Mouse (Mus musculus) granulocyte monocyte progenitor cell, adult 5-6 weeks (primary cell): ENCODE results near the gene Ccdc38. TPM values are rescaled to one million over a fixed set of nuclear protein-coding genes. Genes with fewer than 3 reads are reported as not detected.

Experiments used
- ATAC-seq: replicated peaks from 2 replicates; pipeline ENCODE4 v1.8.0; 2016; ENCODE audit warnings: mild to moderate bottlenecking, moderate TSS enrichment, inconsistent platforms; ENCODE audit not compliant: poor library complexity, severe bottlenecking
- total RNA-seq, 2 experiments: library from RNA; stranded (forward) in 1 of 2; stranded (reverse) in 1 of 2; fragments of 200-712, 200-1000 nt in 1 of 2; fragments of >200 nt in 1 of 2; fragmentation: Nextera tagmentation in 1 of 2; gene quantifications; 2 replicates each; pipeline ENCODE4 v1.2.3; 2014 to 2017

The Ccdc38 gene
- total RNA-seq, 2 experiments from 2014 or later = 0.26 TPM; not detected in 1

- ATAC-seq = no peak
These were observed 61.9 kb downstream of the Ccdc38 start for GRCm38 (mm10) chr10:93602309-93602708.

- ATAC-seq = no peak
These were observed 62.8 kb downstream of the Ccdc38 start for GRCm38 (mm10) chr10:93603256-93603655.

- no peak for ATAC-seq
These were observed 65.9 kb downstream of the Ccdc38 start for GRCm38 (mm10) chr10:93606326-93606725.

GRCm38 (mm10) chr10:93608051-93608450 is 67.6 kb downstream of the Ccdc38 start:
- ATAC-seq = no peak

- no peak for ATAC-seq
These were observed 68.8 kb downstream of the Ccdc38 start for GRCm38 (mm10) chr10:93609236-93609635.

- no peak for ATAC-seq
These were observed 70.5 kb downstream of the Ccdc38 start for GRCm38 (mm10) chr10:93610896-93611295.

- ATAC-seq = peak; percentile 57; the same call in 1 of the 2 replicates
These were observed 71.1 kb downstream of the Ccdc38 start for GRCm38 (mm10) chr10:93611419-93612007.

GRCm38 (mm10) chr10:93614850-93615249 is 74.4 kb downstream of the Ccdc38 start:
- peak; percentile 75 for ATAC-seq

GRCm38 (mm10) chr10:93620438-93621179 is 80.2 kb downstream of the Ccdc38 start:
- no peak for ATAC-seq

GRCm38 (mm10) chr10:93623725-93624124 is 83.3 kb downstream of the Ccdc38 start:
- no peak for ATAC-seq

- ATAC-seq = no peak
These were observed 83.7 kb downstream of the Ccdc38 start for GRCm38 (mm10) chr10:93624151-93624550.

- ATAC-seq = no peak
These were observed 89.9 kb downstream of the Ccdc38 start for GRCm38 (mm10) chr10:93630310-93630709.

- ATAC-seq = no peak
These were observed 91.7 kb downstream of the Ccdc38 start for GRCm38 (mm10) chr10:93632086-93632485.

GRCm38 (mm10) chr10:93633563-93633962 is 93.1 kb downstream of the Ccdc38 start:
- ATAC-seq = no peak

Other genes starting within 250 kb of the Ccdc38 start
- 32.0 and 34.6 TPM in 2 replicates for gene Elk3, start 229.5 kb upstream of the Ccdc38 start, total RNA-seq (2014; fragmentation: Nextera tagmentation)
- gene Elk3, start 229.5 kb upstream of the Ccdc38 start, total RNA-seq (2017) = 16.3 and 19.0 TPM in 2 replicates
- 753 and 1,014 TPM in 2 replicates for gene Lta4h, start 87.2 kb upstream of the Ccdc38 start, total RNA-seq (2014; fragmentation: Nextera tagmentation)
- gene Lta4h, start 87.2 kb upstream of the Ccdc38 start, total RNA-seq (2017) = 752 and 880 TPM in 2 replicates
- gene Hal, start 51.9 kb upstream of the Ccdc38 start, total RNA-seq (2014; fragmentation: Nextera tagmentation) = 0.51 and 2.0 TPM in 2 replicates
- gene Hal, start 51.9 kb upstream of the Ccdc38 start, total RNA-seq (2017) = 0.57 and 1.2 TPM in 2 replicates
- gene Amdhd1, start 599 bp upstream of the Ccdc38 start, total RNA-seq (2014; fragmentation: Nextera tagmentation) = not detected in 2 replicates
- 0.65 TPM in 1 of 2 replicates, not detected in the other for gene Amdhd1, start 599 bp upstream of the Ccdc38 start, total RNA-seq (2017)
- 231 and 253 TPM in 2 replicates for gene Snrpf, start 49.1 kb downstream of the Ccdc38 start, total RNA-seq (2014; fragmentation: Nextera tagmentation)
- gene Snrpf, start 49.1 kb downstream of the Ccdc38 start, total RNA-seq (2017) = 215 and 233 TPM in 2 replicates
- not detected in 2 replicates for gene Ntn4, start 100.0 kb downstream of the Ccdc38 start, total RNA-seq (2014; fragmentation: Nextera tagmentation)
- gene Ntn4, start 100.0 kb downstream of the Ccdc38 start, total RNA-seq (2017) = not detected in 2 replicates